Mouse (Mus musculus): ENCODE measurements around the gene Hhat. TPM values are rescaled to one million over a fixed set of nuclear protein-coding genes. Genes with fewer than 3 reads are reported as not detected.

The Hhat gene
- polyA plus RNA-seq, 1 experiment: not detected

GRCm38 (mm10) chr1:192604413-192604812 is 166.6 kb downstream of the Hhat start:
- TF ChIP-seq POLR2A (IDR thresholded peaks at IDR 0.05; ENCODE audit: insufficient read depth, low read depth, low read length): no peak
- TF ChIP-seq CTCF (IDR thresholded peaks at IDR 0.05; ENCODE audit: insufficient read depth, low read depth, low read length): no peak
- WGBS: 68% methylated on average over 5 of the region's 5 CpGs
- Histone ChIP-seq H3K27ac (ENCODE audit: insufficient read depth, low read depth, low read length) (no peak overlapping the region), H3K4me3 (ENCODE audit: insufficient read depth, low read depth, low read length) (no peak overlapping the region), H3K4me1 (ENCODE audit: control insufficient read depth, insufficient read depth, low read length) (peaks cover 7% of the 10 kb centered on the region)

GRCm38 (mm10) chr1:192603556-192603955 is 167.5 kb downstream of the Hhat start:
- TF ChIP-seq POLR2A (IDR thresholded peaks at IDR 0.05; ENCODE audit: insufficient read depth, low read depth, low read length) (no peak), CTCF (IDR thresholded peaks at IDR 0.05; ENCODE audit: insufficient read depth, low read depth, low read length) (no peak)
- Histone ChIP-seq H3K4me1 (ENCODE audit: control insufficient read depth, insufficient read depth, low read length) (peaks cover 7% of the 10 kb centered on the region), H3K27ac (ENCODE audit: insufficient read depth, low read depth, low read length) (no peak overlapping the region), H3K4me3 (ENCODE audit: insufficient read depth, low read depth, low read length) (no peak overlapping the region)
- WGBS: 71% methylated on average over 7 of the region's 7 CpGs

- Histone ChIP-seq H3K4me1 (ENCODE audit: control insufficient read depth, insufficient read depth, low read length) (peaks cover 9% of the 10 kb centered on the region), H3K27ac (ENCODE audit: insufficient read depth, low read depth, low read length) (no peak overlapping the region), H3K4me3 (ENCODE audit: insufficient read depth, low read depth, low read length) (no peak overlapping the region)
- TF ChIP-seq CTCF (IDR thresholded peaks at IDR 0.05; ENCODE audit: insufficient read depth, low read depth, low read length): no peak
- TF ChIP-seq POLR2A (IDR thresholded peaks at IDR 0.05; ENCODE audit: insufficient read depth, low read depth, low read length): no peak
- 94% methylated on average over 3 of the region's 3 CpGs for WGBS
Observed at GRCm38 (mm10) chr1:192601206-192601605, 169.8 kb downstream of the Hhat start.

GRCm38 (mm10) chr1:192599746-192600145 is 171.3 kb downstream of the Hhat start:
- WGBS: 94% methylated on average over 7 of the region's 7 CpGs
- Histone ChIP-seq H3K27ac (ENCODE audit: insufficient read depth, low read depth, low read length) (no peak overlapping the region), H3K4me1 (ENCODE audit: control insufficient read depth, insufficient read depth, low read length) (peaks cover 9% of the 10 kb centered on the region), H3K4me3 (ENCODE audit: insufficient read depth, low read depth, low read length) (no peak overlapping the region)
- no peak for TF ChIP-seq POLR2A (IDR thresholded peaks at IDR 0.05; ENCODE audit: insufficient read depth, low read depth, low read length)
- no peak for TF ChIP-seq CTCF (IDR thresholded peaks at IDR 0.05; ENCODE audit: insufficient read depth, low read depth, low read length)

- H3K4me3 ChIP-seq (ENCODE audit: insufficient read depth, low read depth, low read length): no peak overlapping the region
- H3K27ac ChIP-seq (ENCODE audit: insufficient read depth, low read depth, low read length): no peak overlapping the region
- TF ChIP-seq CTCF (IDR thresholded peaks at IDR 0.05; ENCODE audit: insufficient read depth, low read depth, low read length) (peak; percentile 62), POLR2A (IDR thresholded peaks at IDR 0.05; ENCODE audit: insufficient read depth, low read depth, low read length) (no peak)
- WGBS: 33% methylated on average over 2 of the region's 2 CpGs
- H3K4me1 ChIP-seq (ENCODE audit: control insufficient read depth, insufficient read depth, low read length): 0 out of 2 replicates have a peak, but pooled peaks cover 2% of the 10 kb centered on the region
Observed at GRCm38 (mm10) chr1:192598380-192598779, 172.6 kb downstream of the Hhat start.

GRCm38 (mm10) chr1:192595426-192595825 is 175.6 kb downstream of the Hhat start:
- 87% methylated on average over 4 of the region's 4 CpGs for WGBS
- TF ChIP-seq POLR2A (IDR thresholded peaks at IDR 0.05; ENCODE audit: insufficient read depth, low read depth, low read length) (no peak), CTCF (IDR thresholded peaks at IDR 0.05; ENCODE audit: insufficient read depth, low read depth, low read length) (no peak)
- H3K4me1 ChIP-seq (ENCODE audit: control insufficient read depth, insufficient read depth, low read length): 0 out of 2 replicates have a peak, but pooled peaks cover 2% of the 10 kb centered on the region
- no peak overlapping the region for H3K4me3 ChIP-seq (ENCODE audit: insufficient read depth, low read depth, low read length)
- H3K27ac ChIP-seq (ENCODE audit: insufficient read depth, low read depth, low read length): no peak overlapping the region

- Histone ChIP-seq H3K4me3 (ENCODE audit: insufficient read depth, low read depth, low read length) (no peak overlapping the region), H3K4me1 (ENCODE audit: control insufficient read depth, insufficient read depth, low read length) (peaks cover 2% of the 10 kb centered on the region; the same call in 1 of the 2 replicates), H3K27ac (ENCODE audit: insufficient read depth, low read depth, low read length) (no peak overlapping the region)
- TF ChIP-seq POLR2A (IDR thresholded peaks at IDR 0.05; ENCODE audit: insufficient read depth, low read depth, low read length) (no peak), CTCF (IDR thresholded peaks at IDR 0.05; ENCODE audit: insufficient read depth, low read depth, low read length) (no peak)
- WGBS: 71% methylated on average over 3 of the region's 3 CpGs
Observed at GRCm38 (mm10) chr1:192593492-192593891, 177.5 kb downstream of the Hhat start.

GRCm38 (mm10) chr1:192587451-192587850 is 183.6 kb downstream of the Hhat start:
- WGBS: 33% methylated on average over 9 of the region's 9 CpGs
- Histone ChIP-seq H3K4me3 (ENCODE audit: insufficient read depth, low read depth, low read length) (no peak overlapping the region), H3K27ac (ENCODE audit: insufficient read depth, low read depth, low read length) (peak overlapping the region; percentile 85), H3K4me1 (ENCODE audit: control insufficient read depth, insufficient read depth, low read length) (peaks cover 7% of the 10 kb centered on the region)
- TF ChIP-seq CTCF (IDR thresholded peaks at IDR 0.05; ENCODE audit: insufficient read depth, low read depth, low read length) (no peak), POLR2A (IDR thresholded peaks at IDR 0.05; ENCODE audit: insufficient read depth, low read depth, low read length) (no peak)

- Histone ChIP-seq H3K4me1 (ENCODE audit: control insufficient read depth, insufficient read depth, low read length) (peaks cover 7% of the 10 kb centered on the region), H3K27ac (ENCODE audit: insufficient read depth, low read depth, low read length) (no peak overlapping the region), H3K4me3 (ENCODE audit: insufficient read depth, low read depth, low read length) (no peak overlapping the region)
- TF ChIP-seq POLR2A (IDR thresholded peaks at IDR 0.05; ENCODE audit: insufficient read depth, low read depth, low read length) (no peak), CTCF (IDR thresholded peaks at IDR 0.05; ENCODE audit: insufficient read depth, low read depth, low read length) (no peak)
Observed at GRCm38 (mm10) chr1:192585289-192585688, 185.7 kb downstream of the Hhat start.

GRCm38 (mm10) chr1:192582921-192583320 is 188.1 kb downstream of the Hhat start:
- 64% methylated on average over 2 of the region's 2 CpGs for WGBS
- H3K4me3 ChIP-seq (ENCODE audit: insufficient read depth, low read depth, low read length): no peak overlapping the region
- TF ChIP-seq POLR2A (IDR thresholded peaks at IDR 0.05; ENCODE audit: insufficient read depth, low read depth, low read length) (no peak), CTCF (IDR thresholded peaks at IDR 0.05; ENCODE audit: insufficient read depth, low read depth, low read length) (no peak)
- no peak overlapping the region for H3K27ac ChIP-seq (ENCODE audit: insufficient read depth, low read depth, low read length)
- H3K4me1 ChIP-seq (ENCODE audit: control insufficient read depth, insufficient read depth, low read length): peaks cover 2% of the 10 kb centered on the region

Measured in olfactory bulb, adult 2 months (tissue).